Mouse (Mus musculus) heart, adult 2 months (tissue): Measurements from ENCODE around the gene Ccnl2. TPM values are rescaled to one million over a fixed set of nuclear protein-coding genes. Genes with fewer than 3 reads are reported as not detected.

ENCODE experiments used
- DNase-seq, 2 experiments: peaks; one replicate each; pipeline ENCODE4 v3.0.0; 2021
- H3K27ac ChIP-seq: fragments of 200-600 bp; 2 replicates; pipeline ENCODE4 v1.8.1; 2022
- H3K27me3 ChIP-seq: fragments of 200-500 bp; 2 replicates; pipeline ENCODE4 v1.6.1; 2012; ENCODE audit warnings: mild to moderate bottlenecking, low read length, inconsistent platforms, mixed read lengths; ENCODE audit not compliant: control insufficient read depth, insufficient read depth
- H3K36me3 ChIP-seq: fragments of 200-500 bp; 2 replicates; pipeline ENCODE4 v1.6.1; 2012; ENCODE audit warnings: low read length, inconsistent platforms; ENCODE audit not compliant: control insufficient read depth, insufficient read depth
- H3K4me1 ChIP-seq: fragments of 200-500 bp; 2 replicates; pipeline ENCODE4 v1.6.1; 2011; ENCODE audit warnings: low read length; ENCODE audit not compliant: control insufficient read depth, insufficient read depth
- H3K4me3 ChIP-seq: fragments of 200-600 bp; 2 replicates; pipeline ENCODE4 v1.8.1; 2022
- H3K79me2 ChIP-seq: fragments of 200-500 bp; replicated peaks from 2 replicates; pipeline ENCODE4 v1.6.1; 2012; ENCODE audit warnings: mild to moderate bottlenecking, inconsistent platforms, low read length, moderate library complexity, mixed read lengths; ENCODE audit not compliant: control insufficient read depth, insufficient read depth
- H3K9ac ChIP-seq: fragments of 200-500 bp; 2 replicates; pipeline ENCODE4 v1.6.1; 2012; ENCODE audit warnings: low read depth, mild to moderate bottlenecking, control low read depth, inconsistent platforms, low read length, mixed read lengths
- CTCF ChIP-seq: fragments of 200-600 bp; IDR thresholded peaks from 2 replicates; pipeline ENCODE4 v1.8.1; 2022; ENCODE audit warnings: antibody characterized with exemption, mild to moderate bottlenecking, moderate library complexity
- EP300 ChIP-seq: fragments of 200-500 bp; IDR thresholded peaks from 2 replicates; pipeline ENCODE4 v1.6.1; 2011; ENCODE audit warnings: low read depth, low read length, control low read depth; ENCODE audit not compliant: insufficient read depth
- POLR2A ChIP-seq: fragments of 200-500 bp; IDR thresholded peaks from 2 replicates; pipeline ENCODE4 v1.6.1; 2011; ENCODE audit warnings: mild to moderate bottlenecking, low read depth, low read length, control low read depth; ENCODE audit not compliant: insufficient read depth
- WGBS: fragments of 180-500 bp; shearing (Covaris S2); methylation state at CpG from one replicate; pipeline ENCODE4 v1.1.7; 2018; 5-methylcytosine and 5-hydroxymethylcytosine counted together
- intact Hi-C: fragments of 180-260 bp; cut with DNase I; formaldehyde crosslinking; loops from one replicate; pipeline ENCODE4 v1.15.1; 2025
- polyA plus RNA-seq: library from polyadenylated mRNA; depleted of rRNA; stranded (reverse); fragments of >200 nt; gene quantifications from 2 replicates; pipeline ENCODE4 v1.2.3, GENCODE M21; 2012
- total RNA-seq, 2 experiments: library from RNA; stranded (reverse); gene quantifications; 2 replicates each; pipeline ENCODE4 v1.2.3; 2021

The Ccnl2 gene
- total and polyA plus RNA-seq, 3 experiments = 26.6 to 46.0 (median 27.4) TPM

DNA sequence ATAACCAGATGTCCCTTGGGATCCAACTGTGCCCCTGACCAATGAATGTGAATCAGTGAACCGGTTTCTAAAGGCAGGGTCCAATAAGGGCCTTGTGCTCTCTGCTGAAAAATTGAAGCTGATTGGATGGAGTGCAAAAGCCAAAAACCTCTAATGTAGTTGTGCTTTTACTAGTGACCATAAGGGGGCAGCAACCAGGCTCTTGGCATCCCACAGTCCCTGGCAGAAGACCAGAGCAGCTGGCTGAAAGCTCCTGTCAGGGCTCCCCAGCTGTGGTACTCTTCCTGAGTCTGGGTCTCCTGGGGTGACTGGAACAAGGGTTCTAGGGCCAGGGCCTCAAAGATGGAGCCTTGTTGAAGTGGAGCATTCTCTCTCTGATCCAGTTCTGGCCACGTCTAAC, 21.5 kb downstream of the Ccnl2 start:
- 4% methylated on average over 2 of the region's 2 CpGs for WGBS
- Histone ChIP-seq H3K4me3 (no peak overlapping the region), H3K4me1 (peaks cover 20% of the 10 kb centered on the region), H3K27ac (peak overlapping the region; percentile 71), H3K79me2 (no peaks in the 10 kb centered on the region), H3K9ac (no peak overlapping the region), H3K27me3 (no peaks in the 10 kb centered on the region), H3K36me3 (peaks cover 2% of the 10 kb centered on the region; the same call in 1 of the 2 replicates)
- TF ChIP-seq POLR2A (peak; percentile 13; the same call in 1 of the 2 replicates), CTCF (peak; percentile 91), EP300 (peak; percentile 85)
- intact Hi-C loops = no loop called here
- DNase-seq = peak; percentile 85 to 87

DNA sequence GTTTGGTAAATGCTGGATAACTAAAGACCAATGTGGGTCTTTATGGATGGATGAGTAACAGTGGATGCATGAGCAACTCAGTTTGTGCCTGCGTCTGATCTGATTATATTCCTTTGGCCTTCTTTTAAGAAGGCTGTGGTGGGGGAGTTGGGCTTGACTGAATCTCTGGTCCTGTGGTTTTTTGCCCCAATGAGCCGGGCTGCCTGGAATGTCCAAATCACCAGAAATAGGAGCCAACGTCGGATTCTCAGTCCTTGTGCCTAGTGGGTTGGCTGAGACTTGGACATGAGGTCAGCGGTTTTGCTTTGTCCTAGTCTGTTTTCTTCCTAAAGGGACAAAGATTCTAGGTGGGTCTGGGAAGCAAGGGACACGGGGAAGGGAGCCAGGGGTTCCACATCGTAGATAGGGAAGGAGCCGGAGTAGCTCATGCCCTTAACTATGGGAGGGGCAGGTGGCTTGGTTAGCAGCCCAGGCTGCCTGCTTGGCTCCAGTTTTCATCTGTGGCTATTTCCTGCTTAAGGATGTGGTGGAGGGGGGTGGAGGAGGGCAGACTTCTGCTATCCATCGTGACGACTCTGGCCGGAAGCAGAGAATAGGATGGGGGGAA, 25.2 kb downstream of the Ccnl2 start:
- peak; percentile 67 to 81 for DNase-seq
- Histone ChIP-seq H3K79me2 (no peaks in the 10 kb centered on the region), H3K4me3 (no peak overlapping the region), H3K27ac (peak overlapping the region; percentile 84), H3K4me1 (peaks cover 23% of the 10 kb centered on the region), H3K36me3 (peaks cover 2% of the 10 kb centered on the region; the same call in 1 of the 2 replicates), H3K27me3 (no peaks in the 10 kb centered on the region), H3K9ac (no peak overlapping the region; the same call in 1 of the 2 replicates)
- intact Hi-C loops = no loop called here
- 11% methylated on average over 11 of the region's 11 CpGs for WGBS
- TF ChIP-seq EP300 (no peak), CTCF (no peak), POLR2A (no peak)

GRCm38 (mm10) chr4:155838187-155839153, 26.2 kb downstream of the Ccnl2 start:
- H3K27ac ChIP-seq = peak overlapping the region; percentile 84
- no peaks in the 10 kb centered on the region for H3K79me2 ChIP-seq
- peaks cover 2% of the 10 kb centered on the region; the same call in 1 of the 2 replicates for H3K36me3 ChIP-seq
- DNase-seq = peak; percentile 65 to 70
- no peaks in the 10 kb centered on the region for H3K27me3 ChIP-seq
- H3K4me3 ChIP-seq = no peak overlapping the region
- H3K4me1 ChIP-seq = peaks cover 23% of the 10 kb centered on the region
- TF ChIP-seq EP300 (peak; percentile 54; the same call in 1 of the 2 replicates), CTCF (no peak), POLR2A (0 out of 2 replicates have a peak, but pooled peaks have one; percentile 10)
- WGBS = 33% methylated on average over 8 of the region's 8 CpGs
- intact Hi-C loops = no loop called here
- peak overlapping the region; percentile 34; the same call in 1 of the 2 replicates for H3K9ac ChIP-seq

- TF ChIP-seq POLR2A (peak; percentile 80), EP300 (peak; percentile 53; the same call in 1 of the 2 replicates), CTCF (no peak)
Measured at GRCm38 (mm10) chr4:155839483-155839910, 27.2 kb downstream of the Ccnl2 start, which contains the start of gene Mxra8. TSS of gene Mxra8 (plus strand) at chr4:155839680.

DNA sequence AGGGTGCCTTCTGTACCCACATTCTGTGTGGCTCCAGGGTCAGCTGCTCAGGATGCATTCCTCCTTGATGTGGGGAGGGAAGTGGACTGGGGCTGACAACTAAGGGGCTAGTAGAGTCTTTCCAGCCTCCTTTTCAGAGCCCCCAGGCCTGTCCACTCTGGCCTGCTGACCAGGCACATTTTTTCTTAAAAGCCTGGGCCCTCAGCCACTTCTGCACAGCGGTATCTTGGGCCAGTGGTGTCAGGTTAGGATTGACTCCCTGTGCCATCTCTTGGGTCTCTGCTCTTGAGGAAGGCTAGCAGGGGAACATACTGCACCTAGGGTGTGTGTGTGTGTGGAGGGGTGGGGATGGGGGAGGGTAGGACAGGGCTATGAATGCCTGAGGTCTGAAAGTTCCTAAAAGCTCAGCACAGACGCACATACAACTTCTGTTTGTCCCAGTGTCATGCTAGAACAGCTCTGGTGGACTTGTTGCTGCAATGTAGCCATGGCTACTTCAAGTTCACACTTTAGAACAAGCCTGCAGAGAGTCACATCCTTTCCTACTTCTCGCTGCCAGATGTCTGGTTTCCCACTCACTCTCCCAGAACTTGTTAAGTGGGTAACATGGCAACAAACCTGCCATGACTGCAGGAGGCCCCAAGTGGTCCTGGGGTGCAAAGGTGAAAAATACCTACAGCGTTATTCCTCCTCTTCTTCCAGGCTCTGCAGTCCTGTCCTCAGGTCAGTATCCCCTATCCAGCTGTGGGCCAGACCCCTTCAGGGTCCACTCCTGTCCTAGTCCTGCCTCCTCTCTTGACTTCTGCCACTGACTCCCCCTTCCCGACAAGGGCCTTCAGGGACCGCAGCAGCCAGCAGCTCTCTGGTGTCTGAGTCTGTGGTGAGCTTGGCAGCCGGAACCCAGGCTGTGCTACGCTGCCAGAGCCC, 28.1 kb downstream of the Ccnl2 start:
- Histone ChIP-seq H3K27ac (peak overlapping the region; percentile 79), H3K4me3 (peak overlapping the region; percentile 53), H3K79me2 (no peaks in the 10 kb centered on the region), H3K4me1 (peaks cover 19% of the 10 kb centered on the region), H3K36me3 (no peaks in the 10 kb centered on the region), H3K27me3 (no peaks in the 10 kb centered on the region), H3K9ac (peak overlapping the region; percentile 80)
- intact Hi-C loops = no loop called here
- peak in 1 of 2 experiments; percentile 19 for DNase-seq
- WGBS = 12% methylated on average over 8 of the region's 8 CpGs
- TF ChIP-seq CTCF = no peak
- TF ChIP-seq POLR2A = no peak
- no peak for TF ChIP-seq EP300

More at GRCm38 (mm10) chr4:155839483-155839910, 27.2 kb downstream of the Ccnl2 start, which contains the start of gene Mxra8:
- Histone ChIP-seq H3K27ac (peak within 1 kb of the TSS; percentile 84), H3K9ac (peak within 1 kb of the TSS; percentile 80), H3K4me1 (peaks cover 19% of the 10 kb centered on the region), H3K4me3 (peak within 1 kb of the TSS; percentile 53), H3K79me2 (no peaks in the 10 kb centered on the region), H3K27me3 (no peaks in the 10 kb centered on the region), H3K36me3 (no peaks in the 10 kb centered on the region)
- 27% methylated on average over 16 of the region's 16 CpGs for WGBS
- peak; percentile 87 to 92 for DNase-seq
- intact Hi-C loops = no loop called here
